Mouse (Mus musculus): ENCODE measurements around the gene Vamp4. TPM values are rescaled to one million over a fixed set of nuclear protein-coding genes. Genes with fewer than 3 reads are reported as not detected.

The Vamp4 gene
- 164 TPM for polyA plus RNA-seq (2014; fragmentation: Illumina TruSeq; extraction: RNeasy Lipid Tissue Mini Kit (QIAGEN cat#74804); ENCODE audit: low read depth, low replicate concordance)

DNA sequence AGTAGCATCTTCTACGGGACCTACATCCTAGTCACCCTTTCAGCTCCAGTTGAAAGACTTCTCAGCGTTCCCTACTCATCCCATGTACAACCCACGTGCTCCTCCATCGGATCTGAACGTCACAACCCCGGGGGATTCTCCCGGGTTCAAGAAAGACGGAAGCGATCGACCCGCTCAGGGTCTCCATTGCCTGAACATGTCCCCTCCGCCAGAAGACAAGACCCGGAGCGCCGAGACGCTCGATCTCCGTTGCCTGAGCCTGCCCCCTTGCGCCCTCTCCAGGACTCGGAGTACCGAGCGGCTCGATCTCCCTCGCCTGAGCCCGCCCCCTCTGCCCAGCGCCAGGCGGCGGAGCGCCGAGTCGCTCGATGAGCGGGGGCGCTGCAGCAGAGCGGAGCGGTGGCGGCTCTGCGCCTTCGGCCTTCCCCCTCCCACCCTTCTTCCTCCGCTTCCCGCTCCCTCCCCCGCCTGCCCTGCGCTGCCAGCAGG, at the start of gene Vamp4:
Gene Vamp4 (plus strand): TSS at position 256 of the 489 bp plus-strand sequence.

DNA sequence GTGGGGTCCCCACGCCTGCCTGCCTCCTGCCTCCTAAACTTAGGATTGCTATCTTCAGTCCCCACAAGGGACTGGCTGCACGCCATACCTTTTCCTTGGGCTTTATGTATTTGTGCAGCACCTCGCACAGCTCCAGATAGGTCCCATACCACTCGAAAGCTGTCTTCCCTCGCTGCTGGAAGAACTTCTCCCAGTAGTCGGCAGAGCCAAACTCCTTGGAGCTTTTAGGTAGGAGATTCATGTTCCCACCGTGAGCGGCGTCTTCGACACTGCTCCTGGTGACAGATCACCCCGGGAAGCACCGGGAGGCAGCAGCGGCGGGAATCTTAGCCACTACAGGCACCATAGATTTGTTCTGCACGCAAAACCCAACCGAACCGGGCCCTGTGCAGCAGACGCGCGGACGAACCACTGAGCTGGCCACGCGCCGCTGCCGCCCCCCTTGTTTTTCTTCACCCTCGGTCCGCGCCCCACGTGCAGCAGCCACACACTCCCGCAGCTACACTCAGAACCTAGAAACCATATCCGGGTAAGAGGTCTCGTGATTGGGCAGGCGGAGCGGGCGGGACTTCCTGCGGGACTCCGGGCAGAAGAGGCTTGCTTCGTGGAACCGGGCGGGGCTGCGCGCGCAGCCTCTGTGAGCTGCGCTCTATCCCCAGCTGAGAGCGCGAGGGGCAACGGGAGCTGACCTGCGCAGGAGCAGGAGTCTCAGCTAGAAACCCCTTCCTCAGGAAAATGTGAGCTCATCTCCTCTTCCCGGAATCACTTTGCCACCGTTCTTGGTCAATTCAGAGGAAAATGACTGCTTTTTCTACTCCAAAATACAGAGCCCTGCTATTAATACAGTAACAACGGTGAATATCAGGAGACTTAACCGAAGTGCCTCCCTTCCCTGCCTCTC, 22.0 kb upstream of the Vamp4 start, which contains the start of gene Mettl13:
Gene Mettl13 (minus strand): TSS at position 536 of the 901 bp plus-strand sequence.

DNA sequence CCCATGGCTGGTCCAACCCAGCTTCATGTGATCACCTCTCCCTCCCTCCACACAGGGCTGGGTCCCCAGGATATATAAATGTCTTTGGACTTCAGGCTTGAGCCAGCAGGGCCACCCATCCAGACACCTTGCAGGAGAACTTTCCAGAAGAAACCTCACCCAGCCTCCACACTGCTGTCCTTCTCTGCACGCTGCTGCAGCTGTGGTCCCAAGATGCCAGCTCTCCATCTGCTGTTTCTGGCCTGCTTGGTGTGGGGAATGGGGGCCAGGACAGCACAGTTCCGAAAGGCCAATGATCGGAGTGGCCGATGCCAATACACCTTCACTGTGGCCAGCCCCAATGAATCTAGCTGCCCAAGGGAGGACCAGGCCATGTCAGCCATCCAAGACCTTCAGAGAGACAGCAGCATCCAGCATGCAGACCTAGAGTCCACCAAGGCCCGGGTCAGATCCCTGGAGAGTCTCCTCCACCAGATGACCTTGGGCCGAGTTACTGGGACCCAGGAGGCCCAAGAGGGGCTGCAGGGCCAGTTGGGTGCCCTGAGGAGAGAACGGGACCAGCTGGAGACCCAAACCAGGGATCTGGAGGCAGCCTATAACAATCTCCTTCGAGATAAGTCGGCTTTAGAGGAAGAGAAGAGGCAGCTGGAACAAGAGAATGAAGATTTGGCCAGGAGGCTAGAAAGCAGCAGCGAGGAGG, 68.9 kb downstream of the Vamp4 start, which contains the start of gene Myoc:
Gene Myoc (plus strand): TSS at position 105 of the 700 bp plus-strand sequence.

Other genes starting within 250 kb of the Vamp4 start
- gene Dnm3, start 92.5 kb upstream of the Vamp4 start, polyA plus RNA-seq (2014; fragmentation: Illumina TruSeq; extraction: RNeasy Lipid Tissue Mini Kit (QIAGEN cat#74804); ENCODE audit: low read depth, low replicate concordance): 22.0 TPM
- gene Mettl13, start 22.0 kb upstream of the Vamp4 start, polyA plus RNA-seq (2014; fragmentation: Illumina TruSeq; extraction: RNeasy Lipid Tissue Mini Kit (QIAGEN cat#74804); ENCODE audit: low read depth, low replicate concordance): 4.7 TPM
- gene Myoc, start 68.6 kb downstream of the Vamp4 start, polyA plus RNA-seq (2014; fragmentation: Illumina TruSeq; extraction: RNeasy Lipid Tissue Mini Kit (QIAGEN cat#74804); ENCODE audit: low read depth, low replicate concordance): 0.29 TPM
- not detected for gene Myocos, start 87.7 kb downstream of the Vamp4 start, polyA plus RNA-seq (2014; fragmentation: Illumina TruSeq; extraction: RNeasy Lipid Tissue Mini Kit (QIAGEN cat#74804); ENCODE audit: low read depth, low replicate concordance)
- gene Prrc2c, start 170.0 kb downstream of the Vamp4 start, polyA plus RNA-seq (2014; fragmentation: Illumina TruSeq; extraction: RNeasy Lipid Tissue Mini Kit (QIAGEN cat#74804); ENCODE audit: low read depth, low replicate concordance): 92.4 TPM
- 3.1 TPM for gene Fmo4, start 243.5 kb downstream of the Vamp4 start, polyA plus RNA-seq (2014; fragmentation: Illumina TruSeq; extraction: RNeasy Lipid Tissue Mini Kit (QIAGEN cat#74804); ENCODE audit: low read depth, low replicate concordance)

Measured in adrenal gland, adult 10 weeks (tissue).